Mouse (Mus musculus) hindbrain, embryonic 10.5 days (tissue): ENCODE measurements around the gene Srgap3. TPM values are rescaled to one million over a fixed set of nuclear protein-coding genes. Genes with fewer than 3 reads are reported as not detected.
"Not testable (repeated sequence)": the region's sequence is repeated elsewhere in the genome, so short reads cannot be mapped to it uniquely, and the experiment has no call there.

Experiments
- DNase-seq: peaks from one replicate; pipeline ENCODE4 v3.0.0-alpha.2; 2017; ENCODE audit warnings: low spot score
- H3K27ac ChIP-seq: fragments of 300-500 bp; sonication (generic); 2 replicates; pipeline ENCODE4 v1.5.1; 2016; ENCODE audit warnings: mild to moderate bottlenecking, moderate library complexity
- H3K27me3 ChIP-seq: fragments of 300-500 bp; sonication (generic); 2 replicates; pipeline ENCODE4 v1.6.1; 2016; ENCODE audit warnings: mild to moderate bottlenecking; ENCODE audit not compliant: poor library complexity, insufficient read depth, severe bottlenecking
- H3K36me3 ChIP-seq: fragments of 300-500 bp; sonication (generic); 2 replicates; pipeline ENCODE4 v1.6.1; 2016; ENCODE audit warnings: mild to moderate bottlenecking, moderate library complexity
- H3K4me1 ChIP-seq: fragments of 300-500 bp; sonication (generic); replicated peaks from 2 replicates; pipeline ENCODE4 v1.6.1; 2016; ENCODE audit warnings: mild to moderate bottlenecking
- H3K4me3 ChIP-seq: fragments of 300-500 bp; sonication (generic); 2 replicates; pipeline ENCODE4 v1.5.1; 2016; ENCODE audit warnings: mild to moderate bottlenecking, moderate library complexity
- H3K9me3 ChIP-seq: fragments of 300-500 bp; sonication (generic); 2 replicates; pipeline ENCODE4 v1.6.1; 2016; ENCODE audit warnings: mild to moderate bottlenecking, moderate library complexity
- WGBS: fragments of 180-500 bp; shearing (Covaris S2); methylation state at CpG from one replicate; pipeline ENCODE4 v1.1.7; 2016; 5-methylcytosine and 5-hydroxymethylcytosine counted together
- polyA plus RNA-seq: library from polyadenylated mRNA; unstranded; fragments of >200 nt; fragmentation: Nextera tagmentation; extraction: Ambion mirVana; gene quantifications from 2 replicates; pipeline ENCODE4 v1.2.1, GENCODE M21; 2016

Srgap3 gene
- polyA plus RNA-seq, 1 experiment from 2014 or later = 34.7 TPM

GRCm38 (mm10) chr6:112860290-112860689, 86.8 kb downstream of the Srgap3 start:
- 95% methylated on average over 5 of the region's 5 CpGs for WGBS
- not testable (repeated sequence) for H3K27ac ChIP-seq, DNase-seq, H3K27me3 ChIP-seq, H3K9me3 ChIP-seq, H3K4me3 ChIP-seq
- Histone ChIP-seq H3K36me3 (peaks cover 38% of the 10 kb centered on the region), H3K4me1 (peaks cover 51% of the 10 kb centered on the region)

- Histone ChIP-seq H3K27ac (peak overlapping the region; percentile 76), H3K36me3 (peaks cover 12% of the 10 kb centered on the region), H3K9me3 (no peaks in the 10 kb centered on the region), H3K27me3 (no peaks in the 10 kb centered on the region), H3K4me3 (no peak overlapping the region), H3K4me1 (peaks cover 58% of the 10 kb centered on the region)
- peak; percentile 31 for DNase-seq
- 31% methylated on average over 6 of the region's 6 CpGs for WGBS
Observed at GRCm38 (mm10) chr6:112857057-112857456, 90.0 kb downstream of the Srgap3 start.

- no peak for DNase-seq
- Histone ChIP-seq H3K27ac (no peak overlapping the region), H3K9me3 (no peaks in the 10 kb centered on the region), H3K4me1 (peaks cover 58% of the 10 kb centered on the region), H3K27me3 (no peaks in the 10 kb centered on the region), H3K4me3 (no peak overlapping the region), H3K36me3 (peaks cover 20% of the 10 kb centered on the region)
- 91% methylated on average over 6 of the region's 6 CpGs for WGBS
Observed at GRCm38 (mm10) chr6:112855183-112855582, 91.9 kb downstream of the Srgap3 start.

- peaks cover 58% of the 10 kb centered on the region for H3K4me1 ChIP-seq
- H3K27me3 ChIP-seq = no peaks in the 10 kb centered on the region
- 60% methylated on average over 14 of the region's 14 CpGs for WGBS
- H3K4me3 ChIP-seq = no peak overlapping the region
- no peak for DNase-seq
- no peaks in the 10 kb centered on the region for H3K9me3 ChIP-seq
- peak overlapping the region; percentile 35; the same call in 1 of the 2 replicates for H3K27ac ChIP-seq
- peaks cover 34% of the 10 kb centered on the region for H3K36me3 ChIP-seq
Observed at GRCm38 (mm10) chr6:112852261-112853235, 94.5 kb downstream of the Srgap3 start.

GRCm38 (mm10) chr6:112850745-112851144, 96.3 kb downstream of the Srgap3 start:
- Histone ChIP-seq H3K36me3 (peaks cover 46% of the 10 kb centered on the region), H3K27ac (peak overlapping the region; percentile 37; the same call in 1 of the 2 replicates)
- DNase-seq = no peak

GRCm38 (mm10) chr6:112848629-112849180, 98.4 kb downstream of the Srgap3 start:
- 91% methylated on average over 8 of the region's 8 CpGs for WGBS

More at GRCm38 (mm10) chr6:112850745-112851144, 96.3 kb downstream of the Srgap3 start:
- H3K27me3 ChIP-seq = no peaks in the 10 kb centered on the region
- H3K4me1 ChIP-seq = peaks cover 44% of the 10 kb centered on the region
- no peak overlapping the region for H3K4me3 ChIP-seq
- H3K9me3 ChIP-seq = no peaks in the 10 kb centered on the region
- 86% methylated on average over 5 of the region's 5 CpGs for WGBS

GRCm38 (mm10) chr6:112846863-112847262, 100.2 kb downstream of the Srgap3 start:
- no peaks in the 10 kb centered on the region for H3K9me3 ChIP-seq
- no peak overlapping the region for H3K4me3 ChIP-seq
- H3K4me1 ChIP-seq = peaks cover 40% of the 10 kb centered on the region
- 95% methylated on average over 9 of the region's 9 CpGs for WGBS
- no peaks in the 10 kb centered on the region for H3K27me3 ChIP-seq
- peaks cover 65% of the 10 kb centered on the region for H3K36me3 ChIP-seq
- no peak for DNase-seq
- H3K27ac ChIP-seq = no peak overlapping the region

More at GRCm38 (mm10) chr6:112848629-112849180, 98.4 kb downstream of the Srgap3 start:
- Histone ChIP-seq H3K27ac (no peak overlapping the region), H3K4me1 (peaks cover 42% of the 10 kb centered on the region), H3K4me3 (no peak overlapping the region), H3K27me3 (no peaks in the 10 kb centered on the region), H3K9me3 (no peaks in the 10 kb centered on the region), H3K36me3 (peaks cover 65% of the 10 kb centered on the region)
- no peak for DNase-seq

- Histone ChIP-seq H3K27ac (peak overlapping the region; percentile 82), H3K27me3 (no peaks in the 10 kb centered on the region), H3K4me3 (no peak overlapping the region), H3K9me3 (no peaks in the 10 kb centered on the region), H3K4me1 (peaks cover 64% of the 10 kb centered on the region), H3K36me3 (peaks cover 30% of the 10 kb centered on the region)
- DNase-seq = no peak
- 79% methylated on average over 5 of the region's 5 CpGs for WGBS
Observed at GRCm38 (mm10) chr6:112842426-112842825, 104.6 kb downstream of the Srgap3 start.

GRCm38 (mm10) chr6:112840400-112840799, 106.7 kb downstream of the Srgap3 start:
- WGBS = 53% methylated on average over 5 of the region's 5 CpGs
- H3K4me1 ChIP-seq = peaks cover 82% of the 10 kb centered on the region
- no peaks in the 10 kb centered on the region for H3K27me3 ChIP-seq
- H3K36me3 ChIP-seq = peaks cover 22% of the 10 kb centered on the region
- no peak overlapping the region for H3K4me3 ChIP-seq
- H3K9me3 ChIP-seq = no peaks in the 10 kb centered on the region
- DNase-seq = no peak
- H3K27ac ChIP-seq = peak overlapping the region; percentile 82

GRCm38 (mm10) chr6:112839391-112839790, 107.7 kb downstream of the Srgap3 start:
- Histone ChIP-seq H3K9me3 (no peaks in the 10 kb centered on the region), H3K36me3 (peaks cover 12% of the 10 kb centered on the region), H3K4me1 (peaks cover 81% of the 10 kb centered on the region), H3K4me3 (peak overlapping the region; percentile 20; the same call in 1 of the 2 replicates), H3K27ac (peak overlapping the region; percentile 82), H3K27me3 (no peaks in the 10 kb centered on the region)
- no peak for DNase-seq
- WGBS = 61% methylated on average over 3 of the region's 3 CpGs

- H3K4me3 ChIP-seq = peak overlapping the region; percentile 20; the same call in 1 of the 2 replicates
Observed at GRCm38 (mm10) chr6:112838879-112839278, 108.2 kb downstream of the Srgap3 start.

GRCm38 (mm10) chr6:112836712-112837111, 110.4 kb downstream of the Srgap3 start:
- H3K4me1 ChIP-seq = peaks cover 87% of the 10 kb centered on the region
- H3K36me3 ChIP-seq = peaks cover 6% of the 10 kb centered on the region; the same call in 1 of the 2 replicates
- H3K27ac ChIP-seq = peak overlapping the region; percentile 82
- no peak for DNase-seq
- no peaks in the 10 kb centered on the region for H3K9me3 ChIP-seq
- WGBS = 86% methylated on average over 4 of the region's 4 CpGs
- H3K4me3 ChIP-seq = no peak overlapping the region
- no peaks in the 10 kb centered on the region for H3K27me3 ChIP-seq

More at GRCm38 (mm10) chr6:112838879-112839278, 108.2 kb downstream of the Srgap3 start:
- 19% methylated on average over 2 of the region's 2 CpGs for WGBS
- H3K9me3 ChIP-seq = no peaks in the 10 kb centered on the region
- peak; percentile 88 for DNase-seq
- H3K27ac ChIP-seq = peak overlapping the region; percentile 82
- H3K4me1 ChIP-seq = peaks cover 86% of the 10 kb centered on the region
- no peaks in the 10 kb centered on the region for H3K27me3 ChIP-seq
- peaks cover 7% of the 10 kb centered on the region for H3K36me3 ChIP-seq

- 69% methylated on average over 4 of the region's 4 CpGs for WGBS
- Histone ChIP-seq H3K27ac (peak overlapping the region; percentile 73), H3K36me3 (peaks cover 6% of the 10 kb centered on the region; the same call in 1 of the 2 replicates), H3K4me3 (no peak overlapping the region), H3K27me3 (no peaks in the 10 kb centered on the region), H3K9me3 (no peaks in the 10 kb centered on the region), H3K4me1 (peaks cover 77% of the 10 kb centered on the region)
- DNase-seq = no peak
Observed at GRCm38 (mm10) chr6:112835413-112835812, 111.7 kb downstream of the Srgap3 start.
